Mouse (Mus musculus): ENCODE data around the gene Yars2.
"Not testable (repeated sequence)": the region's sequence is repeated elsewhere in the genome, so short reads cannot be mapped to it uniquely, and the experiment has no call there.

The Yars2 gene

GRCm38 (mm10) chr16:16302369-16303137 lies at the start of gene Yars2:
Yars2 (plus strand) TSS chr16:16302965.
- peak; percentile 95 for DNase-seq (ENCODE audit: low read depth, low spot score)

GRCm38 (mm10) chr16:16253326-16254074 lies 49.3 kb upstream of the Yars2 start:
- DNase-seq (ENCODE audit: low read depth, low spot score) = no peak

- no peak for DNase-seq (ENCODE audit: low read depth, low spot score)
Observed at GRCm38 (mm10) chr16:16255217-16255616, 47.5 kb upstream of the Yars2 start.

GRCm38 (mm10) chr16:16255874-16256273 lies 46.9 kb upstream of the Yars2 start:
- no peak for DNase-seq (ENCODE audit: low read depth, low spot score)

GRCm38 (mm10) chr16:16256672-16257071 lies 46.1 kb upstream of the Yars2 start:
- DNase-seq (ENCODE audit: low read depth, low spot score) = no peak

GRCm38 (mm10) chr16:16260882-16261281 lies 41.9 kb upstream of the Yars2 start:
- no peak for DNase-seq (ENCODE audit: low read depth, low spot score)

GRCm38 (mm10) chr16:16261481-16261880 lies 41.3 kb upstream of the Yars2 start:
- DNase-seq (ENCODE audit: low read depth, low spot score) = no peak

- no peak for DNase-seq (ENCODE audit: low read depth, low spot score)
Observed at GRCm38 (mm10) chr16:16262436-16262835, 40.3 kb upstream of the Yars2 start.

GRCm38 (mm10) chr16:16272978-16273377 lies 29.8 kb upstream of the Yars2 start:
- no peak for DNase-seq (ENCODE audit: low read depth, low spot score)

GRCm38 (mm10) chr16:16273752-16274151 lies 29.0 kb upstream of the Yars2 start:
- peak; percentile 7 for DNase-seq (ENCODE audit: low read depth, low spot score)

GRCm38 (mm10) chr16:16303138-16303827 lies 518 bp downstream of the Yars2 start:
- DNase-seq (ENCODE audit: low read depth, low spot score) = peak; percentile 79

- DNase-seq (ENCODE audit: low read depth, low spot score) = peak; percentile 47
Observed at GRCm38 (mm10) chr16:16303888-16304287, 1.1 kb downstream of the Yars2 start.

GRCm38 (mm10) chr16:16311319-16311718 lies 8.6 kb downstream of the Yars2 start:
- DNase-seq (ENCODE audit: low read depth, low spot score) = no peak

- DNase-seq (ENCODE audit: low read depth, low spot score) = no peak
Observed at GRCm38 (mm10) chr16:16325775-16326336, 23.1 kb downstream of the Yars2 start.

- no peak for DNase-seq (ENCODE audit: low read depth, low spot score)
Observed at GRCm38 (mm10) chr16:16346420-16346819, 43.7 kb downstream of the Yars2 start.

- DNase-seq (ENCODE audit: low read depth, low spot score) = peak; percentile 27
Observed at GRCm38 (mm10) chr16:16357908-16358307, 55.1 kb downstream of the Yars2 start.

- DNase-seq (ENCODE audit: low read depth, low spot score) = peak; percentile 87
Observed at GRCm38 (mm10) chr16:16358481-16359100, 55.8 kb downstream of the Yars2 start, which contains the start of gene Dnm1l. Dnm1l (minus strand) TSS chr16:16358959.

- not testable (repeated sequence) for DNase-seq (ENCODE audit: low read depth, low spot score)
Observed at GRCm38 (mm10) chr16:16359101-16359482, 56.3 kb downstream of the Yars2 start.

Data from ES-CJ7 (cell line).